Mouse (Mus musculus): ENCODE results near the gene Phpt1.
"Not testable (repeated sequence)": the region's sequence is repeated elsewhere in the genome, so short reads cannot be mapped to it uniquely, and the experiment has no call there.

Phpt1 gene

GRCm38 (mm10) chr2:25560551-25560950 is 14.5 kb downstream of the Phpt1 start:
- no peak for DNase-seq (ENCODE audit: low spot score)

- no peak for DNase-seq (ENCODE audit: low spot score)
These were observed 16.2 kb downstream of the Phpt1 start for GRCm38 (mm10) chr2:25558774-25559173.

GRCm38 (mm10) chr2:25557964-25558360 is 17.1 kb downstream of the Phpt1 start:
- DNase-seq (ENCODE audit: low spot score), result no peak

GRCm38 (mm10) chr2:25557221-25557963 is 17.6 kb downstream of the Phpt1 start, which contains the start of gene Edf1:
Edf1 (plus strand) TSS chr2:25557847.
- DNase-seq (ENCODE audit: low spot score), result peak; percentile 95

GRCm38 (mm10) chr2:25556296-25556695 is 18.7 kb downstream of the Phpt1 start:
- no peak for DNase-seq (ENCODE audit: low spot score)

- DNase-seq (ENCODE audit: low spot score), result not testable (repeated sequence)
These were observed 19.5 kb downstream of the Phpt1 start for GRCm38 (mm10) chr2:25555479-25555878.

GRCm38 (mm10) chr2:25553171-25553786 is 21.7 kb downstream of the Phpt1 start:
- not testable (repeated sequence) for DNase-seq (ENCODE audit: low spot score)

- no peak for DNase-seq (ENCODE audit: low spot score)
These were observed 23.8 kb downstream of the Phpt1 start for GRCm38 (mm10) chr2:25551186-25551585.

GRCm38 (mm10) chr2:25549021-25549991 is 25.7 kb downstream of the Phpt1 start:
- no peak for DNase-seq (ENCODE audit: low spot score)

GRCm38 (mm10) chr2:25546811-25547491 is 28.1 kb downstream of the Phpt1 start, which contains the start of gene Traf2:
Traf2 (minus strand) TSS chr2:25546940.
- DNase-seq (ENCODE audit: low spot score), result peak; percentile 98

- DNase-seq (ENCODE audit: low spot score), result no peak
These were observed 28.8 kb downstream of the Phpt1 start for GRCm38 (mm10) chr2:25545996-25546810.

- no peak for DNase-seq (ENCODE audit: low spot score)
These were observed 33.2 kb downstream of the Phpt1 start for GRCm38 (mm10) chr2:25541644-25542367.

- no peak for DNase-seq (ENCODE audit: low spot score)
These were observed 34.5 kb downstream of the Phpt1 start for GRCm38 (mm10) chr2:25540541-25540948.

GRCm38 (mm10) chr2:25536531-25536930 is 38.5 kb downstream of the Phpt1 start:
- DNase-seq (ENCODE audit: low spot score), result no peak

- DNase-seq (ENCODE audit: low spot score), result no peak
These were observed 40.2 kb downstream of the Phpt1 start for GRCm38 (mm10) chr2:25534866-25535182.

GRCm38 (mm10) chr2:25534178-25534865 is 40.7 kb downstream of the Phpt1 start:
- peak; percentile 59 for DNase-seq (ENCODE audit: low spot score)

GRCm38 (mm10) chr2:25533707-25534106 is 41.3 kb downstream of the Phpt1 start:
- no peak for DNase-seq (ENCODE audit: low spot score)

GRCm38 (mm10) chr2:25526510-25527302 is 48.3 kb downstream of the Phpt1 start:
- no peak for DNase-seq (ENCODE audit: low spot score)
